Mouse (Mus musculus): ENCODE measurements around the gene Fmnl2. TPM values are rescaled to one million over a fixed set of nuclear protein-coding genes. Genes with fewer than 3 reads are reported as not detected.

Fmnl2 gene
- polyA plus RNA-seq, 1 experiment from 2014 or later, result 19.5 TPM

GRCm38 (mm10) chr2:52986354-52986753 is 128.7 kb downstream of the Fmnl2 start:
- no peak overlapping the region for H3K9ac ChIP-seq (ENCODE audit: low read depth, low read length)
- no peak overlapping the region for H3K4me2 ChIP-seq (replicated peaks; ENCODE audit: low read depth, low read length)
- H3K27me3 ChIP-seq (ENCODE audit: control insufficient read depth, insufficient read depth, low read length), result no peaks in the 10 kb centered on the region
- no peaks in the 10 kb centered on the region for H3K36me3 ChIP-seq (ENCODE audit: control insufficient read depth, insufficient read depth, low read length)
- 83% methylated on average over 3 of the region's 3 CpGs for WGBS
- DNase-seq (ENCODE audit: low spot score) (no peak), ATAC-seq (ENCODE audit: low FRiP score) (no peak)
- no peaks in the 10 kb centered on the region for H3K9me3 ChIP-seq (ENCODE audit: control insufficient read depth, low read length)
- H3K4me1 ChIP-seq (replicated peaks; ENCODE audit: control insufficient read depth, insufficient read depth, low read length), result no peaks in the 10 kb centered on the region
- no peak overlapping the region for H3K4me3 ChIP-seq (ENCODE audit: low read depth, low read length)
- H3K27ac ChIP-seq (ENCODE audit: low read depth, low read length), result no peak overlapping the region

DNA sequence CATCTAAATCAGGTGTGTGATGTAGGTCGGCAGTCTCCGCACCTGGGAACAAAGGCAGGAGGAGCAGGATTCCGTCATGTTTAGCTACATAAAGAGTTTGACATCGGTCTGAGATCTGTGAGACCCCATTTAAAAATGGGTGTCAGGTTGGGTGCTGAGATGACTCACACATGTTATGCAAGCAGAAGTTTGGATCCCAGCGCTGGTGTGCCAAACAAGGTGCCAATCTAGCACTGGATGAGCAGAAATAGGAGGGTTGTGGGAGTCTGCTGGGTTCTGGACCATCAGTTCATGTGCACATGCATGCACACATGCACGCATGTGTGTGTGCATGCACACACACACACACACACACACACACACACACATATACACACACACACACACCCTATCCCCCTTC is 129.4 kb downstream of the Fmnl2 start:
- DNase-seq (ENCODE audit: low spot score) (no peak), ATAC-seq (ENCODE audit: low FRiP score) (no peak)
- no peaks in the 10 kb centered on the region for H3K4me1 ChIP-seq (replicated peaks; ENCODE audit: control insufficient read depth, insufficient read depth, low read length)
- H3K9ac ChIP-seq (ENCODE audit: low read depth, low read length), result no peak overlapping the region
- no peak overlapping the region for H3K4me3 ChIP-seq (ENCODE audit: low read depth, low read length)
- no peak overlapping the region for H3K27ac ChIP-seq (ENCODE audit: low read depth, low read length)
- H3K36me3 ChIP-seq (ENCODE audit: control insufficient read depth, insufficient read depth, low read length), result no peaks in the 10 kb centered on the region
- H3K27me3 ChIP-seq (ENCODE audit: control insufficient read depth, insufficient read depth, low read length), result no peaks in the 10 kb centered on the region
- 94% methylated on average over 6 of the region's 6 CpGs for WGBS
- no peaks in the 10 kb centered on the region for H3K9me3 ChIP-seq (ENCODE audit: control insufficient read depth, low read length)
- no peak overlapping the region for H3K4me2 ChIP-seq (replicated peaks; ENCODE audit: low read depth, low read length)

DNA sequence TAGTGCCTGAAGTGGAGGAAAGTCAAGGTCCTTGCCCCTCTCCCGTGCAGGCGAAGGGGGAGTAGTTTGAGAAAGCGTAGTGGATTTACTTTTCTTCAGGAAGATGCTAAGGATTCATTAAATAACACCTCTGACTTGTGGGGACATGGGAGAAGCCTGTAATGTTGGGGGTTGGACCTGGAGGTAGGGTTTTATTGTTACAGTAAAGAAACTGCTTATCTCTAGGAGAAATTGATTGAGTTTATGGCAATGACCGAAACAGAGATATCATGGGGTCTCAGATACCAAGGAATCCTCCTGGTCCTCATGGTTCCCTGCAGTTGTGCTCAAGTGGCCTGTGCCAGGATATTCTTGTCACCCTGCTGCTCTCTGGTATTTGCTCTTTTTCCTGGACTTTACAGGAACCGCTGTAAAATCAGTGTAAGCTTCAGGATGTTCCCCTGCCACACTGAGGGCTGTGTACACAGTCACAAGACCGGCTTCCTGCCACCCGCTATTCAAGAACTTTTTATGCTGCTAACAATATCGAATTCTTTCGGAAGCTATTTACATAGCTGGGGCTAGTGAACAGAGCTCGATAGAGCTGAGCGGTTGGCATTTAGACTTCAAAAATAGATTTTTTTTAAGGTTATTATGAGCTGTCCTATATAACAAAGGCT is 130.1 kb downstream of the Fmnl2 start:
- Histone ChIP-seq H3K4me3 (ENCODE audit: low read depth, low read length) (no peak overlapping the region), H3K9me3 (ENCODE audit: control insufficient read depth, low read length) (no peaks in the 10 kb centered on the region), H3K27ac (ENCODE audit: low read depth, low read length) (no peak overlapping the region), H3K4me2 (replicated peaks; ENCODE audit: low read depth, low read length) (no peak overlapping the region), H3K27me3 (ENCODE audit: control insufficient read depth, insufficient read depth, low read length) (no peaks in the 10 kb centered on the region), H3K9ac (ENCODE audit: low read depth, low read length) (no peak overlapping the region), H3K36me3 (ENCODE audit: control insufficient read depth, insufficient read depth, low read length) (no peaks in the 10 kb centered on the region), H3K4me1 (replicated peaks; ENCODE audit: control insufficient read depth, insufficient read depth, low read length) (no peaks in the 10 kb centered on the region)
- no peak for DNase-seq (ENCODE audit: low spot score)
- ATAC-seq (ENCODE audit: low FRiP score), result no peak
- WGBS, result 70% methylated on average over 11 of the region's 11 CpGs

GRCm38 (mm10) chr2:52989316-52989715 is 131.7 kb downstream of the Fmnl2 start:
- no peak for ATAC-seq (ENCODE audit: low FRiP score)
- no peak overlapping the region for H3K27ac ChIP-seq (ENCODE audit: low read depth, low read length)
- no peak for DNase-seq (ENCODE audit: low spot score)

DNA sequence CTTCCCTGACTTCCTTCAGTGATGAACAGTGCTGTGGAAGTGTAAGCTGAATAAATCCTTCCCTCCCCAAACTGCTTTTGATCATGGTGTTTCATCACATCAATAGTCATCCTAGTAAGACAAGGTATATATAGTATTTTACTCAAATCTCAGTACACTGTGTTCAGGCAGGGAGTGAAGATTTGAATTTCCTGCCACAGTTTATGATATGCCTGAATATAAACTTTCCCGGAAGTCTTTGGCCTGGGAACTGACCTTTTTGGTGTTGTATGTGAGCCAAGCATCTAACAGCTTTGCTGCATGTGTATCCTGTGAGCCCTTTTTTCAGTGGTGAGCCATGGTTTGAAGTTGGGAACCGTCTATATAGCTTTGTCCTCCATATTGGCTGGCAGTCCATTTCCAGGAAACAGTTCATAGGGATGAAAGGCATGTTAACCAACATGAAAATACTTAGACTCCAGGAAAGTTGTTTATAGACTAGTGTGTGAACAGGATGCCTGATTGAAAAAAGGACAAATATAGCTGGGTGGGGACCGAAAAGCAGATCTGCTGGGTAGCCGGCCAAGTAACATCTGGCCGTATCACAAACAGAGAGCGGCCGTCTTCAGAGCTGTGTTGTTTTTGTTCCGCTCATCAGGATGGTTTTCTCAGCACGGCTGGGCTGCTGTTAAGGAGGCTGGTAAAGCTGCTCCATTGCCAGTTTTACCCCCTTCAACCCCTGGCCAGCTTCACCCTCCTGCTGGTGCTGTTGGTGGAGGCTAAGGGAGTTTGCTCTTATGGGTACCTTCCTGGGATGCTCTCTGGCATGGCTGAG is 133.4 kb downstream of the Fmnl2 start:
- DNase-seq (ENCODE audit: low spot score) (no peak), ATAC-seq (ENCODE audit: low FRiP score) (no peak)
- Histone ChIP-seq H3K27ac (ENCODE audit: low read depth, low read length) (no peak overlapping the region), H3K36me3 (ENCODE audit: control insufficient read depth, insufficient read depth, low read length) (no peaks in the 10 kb centered on the region), H3K27me3 (ENCODE audit: control insufficient read depth, insufficient read depth, low read length) (no peaks in the 10 kb centered on the region), H3K4me1 (replicated peaks; ENCODE audit: control insufficient read depth, insufficient read depth, low read length) (no peaks in the 10 kb centered on the region), H3K4me3 (ENCODE audit: low read depth, low read length) (no peak overlapping the region), H3K9ac (ENCODE audit: low read depth, low read length) (no peak overlapping the region), H3K4me2 (replicated peaks; ENCODE audit: low read depth, low read length) (no peak overlapping the region), H3K9me3 (ENCODE audit: control insufficient read depth, low read length) (no peaks in the 10 kb centered on the region)
- WGBS, result 68% methylated on average over 9 of the region's 9 CpGs

More at GRCm38 (mm10) chr2:52989316-52989715, 131.7 kb downstream of the Fmnl2 start:
- Histone ChIP-seq H3K36me3 (ENCODE audit: control insufficient read depth, insufficient read depth, low read length) (no peaks in the 10 kb centered on the region), H3K9me3 (ENCODE audit: control insufficient read depth, low read length) (no peaks in the 10 kb centered on the region), H3K9ac (ENCODE audit: low read depth, low read length) (no peak overlapping the region), H3K27me3 (ENCODE audit: control insufficient read depth, insufficient read depth, low read length) (no peaks in the 10 kb centered on the region), H3K4me1 (replicated peaks; ENCODE audit: control insufficient read depth, insufficient read depth, low read length) (no peaks in the 10 kb centered on the region), H3K4me3 (ENCODE audit: low read depth, low read length) (no peak overlapping the region), H3K4me2 (replicated peaks; ENCODE audit: low read depth, low read length) (no peak overlapping the region)
- 90% methylated on average over 4 of the region's 4 CpGs for WGBS

GRCm38 (mm10) chr2:52991688-52992194 is 134.1 kb downstream of the Fmnl2 start:
- Histone ChIP-seq H3K4me1 (replicated peaks; ENCODE audit: control insufficient read depth, insufficient read depth, low read length) (no peaks in the 10 kb centered on the region), H3K4me2 (replicated peaks; ENCODE audit: low read depth, low read length) (no peak overlapping the region), H3K9ac (ENCODE audit: low read depth, low read length) (no peak overlapping the region), H3K36me3 (ENCODE audit: control insufficient read depth, insufficient read depth, low read length) (no peaks in the 10 kb centered on the region), H3K4me3 (ENCODE audit: low read depth, low read length) (no peak overlapping the region), H3K27me3 (ENCODE audit: control insufficient read depth, insufficient read depth, low read length) (no peaks in the 10 kb centered on the region), H3K27ac (ENCODE audit: low read depth, low read length) (no peak overlapping the region), H3K9me3 (ENCODE audit: control insufficient read depth, low read length) (no peaks in the 10 kb centered on the region)
- DNase-seq (ENCODE audit: low spot score), result no peak
- no peak for ATAC-seq (ENCODE audit: low FRiP score)
- 79% methylated on average over 5 of the region's 5 CpGs for WGBS

DNA sequence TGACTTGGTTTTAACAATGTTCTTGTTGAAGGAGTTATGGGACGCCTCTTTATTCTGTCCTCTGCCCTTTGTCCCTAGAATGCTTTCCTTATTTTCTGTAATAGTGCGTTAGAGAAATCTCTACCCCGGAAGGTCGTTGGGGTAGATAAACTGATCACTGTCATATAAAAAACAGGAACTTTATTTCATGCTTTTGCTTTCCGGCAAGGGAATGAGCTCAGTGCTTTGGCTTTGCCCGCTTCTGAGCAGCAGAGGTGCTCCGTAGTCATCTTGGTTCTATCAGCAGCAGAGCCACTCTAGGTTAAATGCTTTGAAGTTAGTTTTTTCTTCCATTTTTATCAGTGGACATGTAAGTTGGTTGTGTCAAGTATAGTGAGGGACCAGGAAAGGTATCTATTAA is 135.6 kb downstream of the Fmnl2 start:
- no peaks in the 10 kb centered on the region for H3K27me3 ChIP-seq (ENCODE audit: control insufficient read depth, insufficient read depth, low read length)
- no peak overlapping the region for H3K9ac ChIP-seq (ENCODE audit: low read depth, low read length)
- DNase-seq (ENCODE audit: low spot score) (no peak), ATAC-seq (ENCODE audit: low FRiP score) (no peak)
- 87% methylated on average over 7 of the region's 7 CpGs for WGBS
- H3K4me1 ChIP-seq (replicated peaks; ENCODE audit: control insufficient read depth, insufficient read depth, low read length), result no peaks in the 10 kb centered on the region
- H3K36me3 ChIP-seq (ENCODE audit: control insufficient read depth, insufficient read depth, low read length), result no peaks in the 10 kb centered on the region
- no peak overlapping the region for H3K27ac ChIP-seq (ENCODE audit: low read depth, low read length)
- H3K4me3 ChIP-seq (ENCODE audit: low read depth, low read length), result no peak overlapping the region
- no peaks in the 10 kb centered on the region for H3K9me3 ChIP-seq (ENCODE audit: control insufficient read depth, low read length)
- H3K4me2 ChIP-seq (replicated peaks; ENCODE audit: low read depth, low read length), result no peak overlapping the region

- no peaks in the 10 kb centered on the region for H3K27me3 ChIP-seq (ENCODE audit: control insufficient read depth, insufficient read depth, low read length)
- H3K4me2 ChIP-seq (replicated peaks; ENCODE audit: low read depth, low read length), result no peak overlapping the region
- no peak overlapping the region for H3K9ac ChIP-seq (ENCODE audit: low read depth, low read length)
- DNase-seq (ENCODE audit: low spot score), result no peak
- H3K4me1 ChIP-seq (replicated peaks; ENCODE audit: control insufficient read depth, insufficient read depth, low read length), result no peaks in the 10 kb centered on the region
- ATAC-seq (ENCODE audit: low FRiP score), result no peak
- no peaks in the 10 kb centered on the region for H3K9me3 ChIP-seq (ENCODE audit: control insufficient read depth, low read length)
- no peak overlapping the region for H3K27ac ChIP-seq (ENCODE audit: low read depth, low read length)
- no peak overlapping the region for H3K4me3 ChIP-seq (ENCODE audit: low read depth, low read length)
- 87% methylated on average over 9 of the region's 9 CpGs for WGBS
- no peaks in the 10 kb centered on the region for H3K36me3 ChIP-seq (ENCODE audit: control insufficient read depth, insufficient read depth, low read length)
Measured at GRCm38 (mm10) chr2:52994526-52994925, 136.9 kb downstream of the Fmnl2 start.

All from hindbrain, embryonic 11.5 days (tissue).